Mouse (Mus musculus) hindbrain, postnatal 0 days (tissue): ENCODE measurements around the gene Prickle4. TPM values are rescaled to one million over a fixed set of nuclear protein-coding genes. Genes with fewer than 3 reads are reported as not detected.
A peak's percentile ranks its signal among the peaks of the same experiment; 100 is the strongest.

Experiments used
- ATAC-seq: fragments of 200-750 bp; cut with Nextera tagmentation; 2 replicates; pipeline ENCODE4 v1.8.0; 2017; ENCODE audit warnings: mild to moderate bottlenecking, moderate TSS enrichment, moderate library complexity
- DNase-seq: peaks from one replicate; pipeline ENCODE4 v3.0.0-alpha.2; 2015; ENCODE audit warnings: low spot score
- H3K27ac ChIP-seq: fragments of 300-500 bp; sonication (generic); 2 replicates; pipeline ENCODE4 v1.5.1; 2014; ENCODE audit warnings: mild to moderate bottlenecking
- H3K27me3 ChIP-seq: fragments of 300-500 bp; sonication (generic); 2 replicates; pipeline ENCODE4 v1.6.1; 2014; ENCODE audit warnings: low read length, mixed read lengths; ENCODE audit not compliant: insufficient read depth
- H3K36me3 ChIP-seq: fragments of 300-500 bp; sonication (generic); 2 replicates; pipeline ENCODE4 v1.6.1; 2014; ENCODE audit warnings: low read length, mixed read lengths; ENCODE audit not compliant: insufficient read depth
- H3K4me1 ChIP-seq: fragments of 300-500 bp; sonication (generic); 2 replicates; pipeline ENCODE4 v1.6.1; 2014; ENCODE audit warnings: antibody characterized with exemption, low read length, mixed read lengths; ENCODE audit not compliant: insufficient read depth
- H3K4me2 ChIP-seq: fragments of 300-500 bp; sonication (generic); 2 replicates; pipeline ENCODE4 v1.6.1; 2014; ENCODE audit warnings: low read depth, mild to moderate bottlenecking, low read length, moderate library complexity, mixed read lengths
- H3K4me3 ChIP-seq: fragments of 300-500 bp; sonication (generic); 2 replicates; pipeline ENCODE4 v1.5.1; 2014; ENCODE audit warnings: low read length
- H3K9ac ChIP-seq: fragments of 300-500 bp; sonication (generic); replicated peaks from 2 replicates; pipeline ENCODE4 v1.6.1; 2014; ENCODE audit warnings: mild to moderate bottlenecking, low read length, moderate library complexity, mixed read lengths
- H3K9me3 ChIP-seq: fragments of 300-500 bp; sonication (generic); 2 replicates; pipeline ENCODE4 v1.6.1; 2016; ENCODE audit warnings: low read length, mixed read lengths
- CTCF ChIP-seq: IDR thresholded peaks from 2 replicates; pipeline ENCODE4 v1.5.1; 2016; ENCODE audit warnings: antibody characterized with exemption, control low read depth, low read depth
- WGBS: fragments of 180-500 bp; shearing (Covaris S2); extraction: QIAGEN DNeasy Blood & Tissue Kit; methylation state at CpG from one replicate; pipeline ENCODE4 v1.1.7; 2014; 5-methylcytosine and 5-hydroxymethylcytosine counted together
- polyA plus RNA-seq: library from polyadenylated mRNA; unstranded; fragments of >200 nt; fragmentation: Nextera tagmentation; extraction: Ambion mirVana; gene quantifications from 2 replicates; pipeline ENCODE4 v1.2.1, GENCODE M21; 2015
- total RNA-seq: library from RNA; depleted of rRNA; stranded (reverse); fragments of >200 nt; gene quantifications from 2 replicates; pipeline ENCODE4 v1.2.3, GENCODE M21; 2014

Prickle4 gene
- total and polyA plus RNA-seq, 2 experiments from 2014 or later = 1.5 to 2.2 TPM

DNA sequence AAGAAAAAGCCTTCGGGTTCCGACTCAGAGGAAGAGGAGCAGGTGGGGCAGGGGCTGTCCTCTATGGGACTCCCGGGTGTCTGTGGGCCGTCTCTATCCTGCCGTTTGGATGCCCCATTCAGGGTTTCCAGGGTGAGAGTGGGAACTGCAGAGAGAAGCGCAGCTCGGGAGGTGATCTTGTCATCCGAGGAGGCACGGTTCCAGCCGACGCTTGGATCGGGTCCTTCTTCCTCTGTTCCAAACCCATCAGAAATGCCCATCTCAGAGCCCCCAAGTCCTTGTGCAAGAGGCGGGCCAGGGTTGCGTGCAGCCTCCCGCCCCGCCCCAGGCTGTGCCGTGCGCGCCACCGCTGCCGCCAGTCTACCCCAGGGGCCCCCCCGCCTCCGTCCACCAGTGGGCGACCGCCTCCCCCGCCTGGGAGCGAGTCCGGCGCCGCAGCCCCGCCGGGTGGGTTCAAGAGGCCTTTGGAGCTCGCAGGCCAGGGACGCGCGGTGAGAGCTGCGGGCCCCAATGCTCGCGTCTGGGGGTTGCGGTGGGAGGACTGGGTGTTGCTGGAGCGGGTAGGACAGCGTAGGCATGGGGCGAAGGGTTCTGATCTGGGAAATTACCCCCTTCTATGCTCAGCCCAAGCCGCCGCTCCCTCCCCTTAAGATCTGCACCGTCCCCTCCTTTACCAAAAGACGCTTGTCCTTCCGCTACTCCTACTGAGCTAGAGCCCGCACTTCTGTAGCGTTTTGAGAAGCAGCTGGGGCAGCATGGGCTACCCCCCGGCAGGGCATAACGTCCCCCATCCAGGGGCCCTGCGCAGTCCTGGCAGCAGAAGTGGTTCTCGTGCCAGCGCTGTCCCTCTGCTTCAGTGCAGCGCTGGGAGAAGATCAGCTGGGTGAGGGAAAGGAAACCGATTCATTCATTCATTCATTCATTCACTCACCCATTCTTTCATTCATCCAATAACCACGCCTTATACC is 5.6 kb downstream of the Prickle4 start, which contains the start of gene Frs3:
Gene Frs3 (plus strand): TSS at position 423 of the 968 bp plus-strand sequence.
- peak; percentile 87 for DNase-seq
- H3K4me1 ChIP-seq = peaks cover 14% of the 10 kb centered on the region
- peak within 1 kb of the TSS; percentile 92 for H3K4me2 ChIP-seq
- TF ChIP-seq CTCF = no peak
- H3K9me3 ChIP-seq = no peaks in the 10 kb centered on the region
- peak within 1 kb of the TSS; percentile 58 for H3K4me3 ChIP-seq
- peak; percentile 70 for ATAC-seq
- H3K27me3 ChIP-seq = no peaks in the 10 kb centered on the region
- H3K27ac ChIP-seq = peak within 1 kb of the TSS; percentile 87
- H3K9ac ChIP-seq = peak within 1 kb of the TSS; percentile 84
- peaks cover 8% of the 10 kb centered on the region; the same call in 1 of the 2 replicates for H3K36me3 ChIP-seq
- WGBS = under 1% methylated on average over 58 of the region's 58 CpGs

DNA sequence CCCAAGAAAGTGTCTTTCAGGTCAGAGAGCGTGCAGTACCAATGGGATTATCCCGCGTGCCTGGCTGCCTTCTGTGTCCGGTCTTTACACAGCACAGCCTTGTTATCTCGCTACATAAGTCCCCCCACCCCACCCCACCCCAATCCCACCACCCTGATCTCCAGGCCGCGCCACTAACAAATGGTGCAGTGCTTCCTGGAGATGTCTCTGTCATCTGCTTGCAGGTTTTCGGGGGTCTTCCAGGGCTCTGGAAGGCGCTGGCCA is 6.3 kb downstream of the Prickle4 start, which contains the start of gene Tomm6:
Gene Tomm6 (minus strand): TSS at position 43 of the 264 bp plus-strand sequence.
- TF ChIP-seq CTCF = no peak
- peaks cover 12% of the 10 kb centered on the region for H3K36me3 ChIP-seq
- peaks cover 11% of the 10 kb centered on the region for H3K4me1 ChIP-seq
- DNase-seq (no peak), ATAC-seq (no peak)
- no peaks in the 10 kb centered on the region for H3K9me3 ChIP-seq
- H3K4me3 ChIP-seq = peak within 1 kb of the TSS; percentile 58
- H3K27me3 ChIP-seq = no peaks in the 10 kb centered on the region
- under 1% methylated on average over 9 of the region's 9 CpGs for WGBS
- peak within 1 kb of the TSS; percentile 84 for H3K9ac ChIP-seq
- H3K27ac ChIP-seq = peak within 1 kb of the TSS; percentile 87
- H3K4me2 ChIP-seq = peak within 1 kb of the TSS; percentile 92

DNA sequence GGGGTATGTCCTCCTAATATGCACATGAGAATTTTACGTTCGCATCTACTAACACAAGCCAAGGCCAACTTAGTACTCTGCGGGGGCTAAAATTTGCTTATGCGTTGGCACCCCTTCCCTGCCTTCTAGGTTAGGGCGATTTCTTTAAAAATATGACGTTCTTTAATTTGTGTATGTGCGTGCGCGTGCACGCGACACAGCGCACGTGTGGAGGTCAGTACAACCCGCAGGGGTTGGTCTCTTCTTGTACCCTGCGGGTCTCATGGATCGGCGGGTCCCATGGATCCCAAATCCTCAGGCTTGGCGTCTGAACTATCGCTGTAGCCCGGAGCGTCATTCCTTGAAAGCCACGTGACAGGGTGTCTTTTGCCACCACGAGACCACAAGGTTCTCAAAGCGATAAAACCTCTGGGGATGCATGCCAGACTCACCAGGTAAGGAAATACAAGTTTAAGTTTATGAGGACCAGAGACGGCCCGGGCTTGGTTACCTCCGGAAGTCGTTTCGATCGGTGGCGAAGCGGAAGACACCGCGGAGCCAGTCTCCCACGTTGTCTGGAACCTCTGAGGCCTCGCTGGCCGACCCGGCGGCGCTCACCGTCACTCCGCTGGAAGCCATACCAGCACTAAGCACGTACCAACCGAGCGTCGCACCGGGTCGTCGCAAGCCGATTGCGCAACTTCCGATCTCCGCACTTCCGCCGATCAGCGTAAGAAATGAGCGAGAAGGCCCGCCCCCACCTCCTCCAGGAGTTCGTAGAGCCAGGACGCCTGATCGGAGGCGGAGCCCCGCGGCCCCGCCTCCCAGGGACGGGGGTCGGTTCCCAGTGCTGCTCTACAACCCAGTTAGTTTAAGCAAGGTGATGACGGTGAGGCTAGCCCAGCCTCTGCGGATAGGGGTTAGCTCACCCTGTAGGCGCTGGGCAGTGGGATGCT is 6.9 kb downstream of the Prickle4 start:
- no peaks in the 10 kb centered on the region for H3K9me3 ChIP-seq
- H3K36me3 ChIP-seq = peaks cover 18% of the 10 kb centered on the region
- peak overlapping the region; percentile 84 for H3K9ac ChIP-seq
- TF ChIP-seq CTCF = no peak
- H3K4me1 ChIP-seq = peaks cover 11% of the 10 kb centered on the region
- H3K27ac ChIP-seq = peak overlapping the region; percentile 87
- 1% methylated on average over 70 of the region's 70 CpGs for WGBS
- peak; percentile 99 for DNase-seq
- peak; percentile 91 for ATAC-seq
- H3K4me3 ChIP-seq = peak overlapping the region; percentile 58
- H3K27me3 ChIP-seq = no peaks in the 10 kb centered on the region
- peak overlapping the region; percentile 92 for H3K4me2 ChIP-seq

DNA sequence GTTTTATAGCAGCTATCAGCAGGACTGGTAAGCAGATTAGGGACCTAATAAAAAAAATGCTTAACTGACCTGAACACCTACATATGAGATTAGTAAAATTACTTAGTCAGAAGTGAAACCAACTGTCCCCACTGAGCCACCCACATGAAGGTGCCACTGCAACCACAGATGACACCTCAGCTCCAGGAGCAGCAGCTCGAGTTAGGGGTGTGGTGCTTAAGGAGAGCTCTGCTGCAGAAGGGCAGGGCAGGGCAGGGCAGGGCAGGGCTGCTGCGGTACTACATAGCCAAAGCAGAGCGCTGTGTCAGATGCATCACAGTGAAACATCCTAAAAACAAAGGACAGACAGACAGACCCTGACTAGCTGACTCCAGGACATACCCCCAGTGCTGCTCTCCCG is 11.7 kb downstream of the Prickle4 start:
- H3K27me3 ChIP-seq = no peaks in the 10 kb centered on the region
- 87% methylated on average over 4 of the region's 4 CpGs for WGBS
- H3K4me1 ChIP-seq = peaks cover 7% of the 10 kb centered on the region
- no peak for ATAC-seq
- no peak for DNase-seq
- H3K9me3 ChIP-seq = no peaks in the 10 kb centered on the region
- H3K27ac ChIP-seq = no peak overlapping the region
- peaks cover 62% of the 10 kb centered on the region for H3K36me3 ChIP-seq
- no peak overlapping the region for H3K9ac ChIP-seq
- no peak for TF ChIP-seq CTCF
- no peak overlapping the region for H3K4me2 ChIP-seq
- H3K4me3 ChIP-seq = no peak overlapping the region

DNA sequence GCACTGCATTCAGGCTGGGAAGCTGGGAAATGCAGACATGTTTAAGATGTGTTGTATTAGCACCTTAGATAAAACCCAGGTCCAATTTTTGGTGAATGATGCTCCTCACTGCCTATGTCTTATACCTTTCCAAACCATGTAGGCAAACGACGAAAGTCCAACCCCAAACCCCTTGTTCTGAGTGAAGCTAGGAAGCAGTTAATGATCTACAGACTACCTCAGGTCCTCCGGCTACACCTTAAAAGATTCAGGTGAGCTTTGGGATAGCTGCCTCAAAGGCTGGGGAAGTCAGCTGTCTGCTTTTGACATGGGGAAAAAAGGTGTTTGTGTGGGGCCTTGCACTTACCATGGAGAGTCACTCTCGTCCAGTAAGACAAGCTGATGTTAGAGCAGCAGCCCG is 15.8 kb downstream of the Prickle4 start:
- ATAC-seq (no peak), DNase-seq (no peak)
- no peak for TF ChIP-seq CTCF
- Histone ChIP-seq H3K36me3 (peaks cover 57% of the 10 kb centered on the region), H3K9ac (no peak overlapping the region), H3K4me1 (no peaks in the 10 kb centered on the region), H3K27ac (no peak overlapping the region), H3K4me2 (no peak overlapping the region), H3K27me3 (no peaks in the 10 kb centered on the region), H3K4me3 (no peak overlapping the region), H3K9me3 (no peaks in the 10 kb centered on the region)
- 86% methylated on average over 5 of the region's 5 CpGs for WGBS

DNA sequence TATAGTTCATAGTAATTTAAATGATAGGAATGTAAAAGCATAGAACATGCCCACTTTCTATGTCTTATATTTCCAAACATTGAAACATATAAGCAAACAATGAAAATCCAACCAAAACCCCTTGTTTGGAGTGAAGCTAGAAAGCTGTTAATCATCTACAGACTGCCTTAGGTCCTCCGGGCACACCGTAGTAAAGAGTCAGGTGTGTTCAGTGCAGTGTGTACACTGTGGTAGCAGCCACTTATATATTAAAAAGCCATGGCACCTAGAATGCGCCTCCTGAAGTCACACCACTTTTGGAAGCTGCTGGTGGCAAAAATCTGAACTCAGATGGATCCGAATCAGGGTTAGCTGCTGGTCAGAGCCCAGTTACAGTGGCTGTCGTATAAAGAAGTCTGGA is 16.3 kb downstream of the Prickle4 start:
- DNase-seq = no peak
- ATAC-seq = no peak
- Histone ChIP-seq H3K27ac (no peak overlapping the region), H3K9me3 (no peaks in the 10 kb centered on the region), H3K4me1 (no peaks in the 10 kb centered on the region), H3K9ac (no peak overlapping the region), H3K4me2 (no peak overlapping the region), H3K27me3 (no peaks in the 10 kb centered on the region), H3K4me3 (no peak overlapping the region), H3K36me3 (peaks cover 52% of the 10 kb centered on the region)
- WGBS = 97% methylated on average over 5 of the region's 5 CpGs
- TF ChIP-seq CTCF = no peak
